Mouse (Mus musculus): ENCODE measurements around the gene Zfp275. TPM values are rescaled to one million over a fixed set of nuclear protein-coding genes. Genes with fewer than 3 reads are reported as not detected.

The Zfp275 gene
- total RNA-seq, 2 experiments from 2014 or later: 4.1 to 4.5 TPM

Other genes starting within 250 kb of the Zfp275 start
- gene Xlr3a, start 245.5 kb upstream of the Zfp275 start, total RNA-seq (2021): under 1 TPM; 0.36 to 0.53 TPM
- not detected for gene Gm14685, start 225.6 kb upstream of the Zfp275 start, total RNA-seq (2021)
- not detected for gene Xlr5b, start 193.8 kb upstream of the Zfp275 start, total RNA-seq (2021)
- gene DXBay18, start 193.2 kb upstream of the Zfp275 start, total RNA-seq (2021): not detected
- gene Spin2d, start 165.6 kb upstream of the Zfp275 start, total RNA-seq (2021): not detected
- 1 to 10 TPM; 1.4 to 2.3 TPM for gene Xlr3b, start 150.4 kb upstream of the Zfp275 start, total RNA-seq (2021)
- not detected for gene Xlr4b, start 128.3 kb upstream of the Zfp275 start, total RNA-seq (2021)
- gene F8a, start 114.3 kb upstream of the Zfp275 start, total RNA-seq (2021): 1 to 10 TPM; 5.5 to 6.0 TPM
- under 1 TPM in 1 of 2 experiments, not detected in 1; 0.18 TPM for gene Xlr4c, start 99.5 kb upstream of the Zfp275 start, total RNA-seq (2021)
- gene Xlr3c, start 77.2 kb upstream of the Zfp275 start, total RNA-seq (2021): under 1 TPM in 1 of 2 experiments, not detected in 1; 0.80 TPM
- gene Xlr5a, start 49.6 kb upstream of the Zfp275 start, total RNA-seq (2021): not detected
- gene Xlr5c, start 49.6 kb upstream of the Zfp275 start, total RNA-seq (2021): not detected
- not detected for gene Gm45015, start 5.8 kb upstream of the Zfp275 start, total RNA-seq (2021)
- gene Gm18336, start 56.1 kb downstream of the Zfp275 start, total RNA-seq (2021): not detected
- gene Zfp92, start 68.5 kb downstream of the Zfp275 start, total RNA-seq (2021): not detected
- not detected for gene Trex2, start 92.7 kb downstream of the Zfp275 start, total RNA-seq (2021)
- gene Haus7, start 116.4 kb downstream of the Zfp275 start, total RNA-seq (2021): 10 to 100 TPM in 1 of 2 experiments, 1 to 10 TPM in 1; 9.7 to 12.3 TPM
- gene Bgn, start 141.0 kb downstream of the Zfp275 start, total RNA-seq (2021): 10 to 100 TPM; 43.9 to 70.1 TPM
- gene Atp2b3, start 160.5 kb downstream of the Zfp275 start, total RNA-seq (2021): 10 to 100 TPM; 10.6 to 10.7 TPM

All from gastrocnemius, adult 18-20 months (tissue).